Mouse (Mus musculus) kidney, adult 11 months (tissue): ENCODE results near the gene Ttll5.
A peak's percentile ranks its signal among the peaks of the same experiment; 100 is the strongest.

ENCODE experiments used
- DNase-seq: peaks from one replicate; pipeline ENCODE4 v3.0.0; 2022

Ttll5 gene

GRCm38 (mm10) chr12:86074681-86075080, 250.2 kb downstream of the Ttll5 start:
- DNase-seq = no peak

DNA sequence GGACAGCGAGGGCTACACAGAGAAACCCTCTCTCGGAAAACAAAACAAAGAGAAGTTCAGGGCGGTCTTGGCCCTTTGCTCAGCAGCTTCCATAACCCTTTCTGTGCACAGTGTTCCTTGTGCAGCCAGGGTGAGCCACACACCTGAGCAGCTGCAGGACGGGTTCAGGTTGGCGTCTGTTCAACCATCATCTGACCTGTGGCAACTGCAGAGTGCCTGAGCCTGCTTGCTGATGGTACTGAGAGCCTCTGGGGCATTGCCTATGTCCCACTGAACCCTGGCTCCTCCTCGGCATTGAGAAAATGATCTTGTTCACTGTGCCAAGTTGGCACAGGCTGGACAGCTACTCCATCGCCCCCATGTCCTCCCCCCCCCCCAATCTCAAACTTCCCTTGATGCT, 250.9 kb downstream of the Ttll5 start:
- DNase-seq = no peak

GRCm38 (mm10) chr12:86076321-86076901, 252.0 kb downstream of the Ttll5 start:
- peak; percentile 30 for DNase-seq

- no peak for DNase-seq
Measured at GRCm38 (mm10) chr12:86077322-86077721, 252.9 kb downstream of the Ttll5 start.

DNA sequence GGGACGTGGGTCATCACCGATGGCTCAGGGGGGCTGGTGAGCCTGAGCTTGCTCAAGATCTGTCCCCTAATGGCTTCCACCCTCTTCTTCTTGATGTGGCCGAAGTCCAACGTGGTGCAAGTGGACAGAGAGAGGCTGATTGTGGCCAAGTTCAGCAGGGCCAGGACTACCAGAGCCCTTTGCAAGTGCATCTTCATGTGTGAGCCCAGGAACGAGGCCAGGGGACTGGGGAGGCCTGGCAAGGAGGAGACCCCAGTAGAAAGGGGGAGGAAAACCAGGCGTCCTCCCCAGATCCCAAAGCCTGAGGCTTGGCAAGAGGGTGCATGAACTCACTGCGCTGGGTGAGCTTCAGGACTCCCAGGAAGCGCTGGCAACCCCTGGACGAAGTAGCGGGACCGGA, 253.3 kb downstream of the Ttll5 start:
- no peak for DNase-seq

- DNase-seq = no peak
Measured at GRCm38 (mm10) chr12:86078176-86078552, 253.7 kb downstream of the Ttll5 start.

GRCm38 (mm10) chr12:86078553-86079201, 254.2 kb downstream of the Ttll5 start, which contains the start of gene Tgfb3:
Gene Tgfb3, minus strand, starts transcription at chr12:86079041.
- DNase-seq = no peak

GRCm38 (mm10) chr12:86079202-86079667, 254.8 kb downstream of the Ttll5 start:
- peak; percentile 86 for DNase-seq

DNA sequence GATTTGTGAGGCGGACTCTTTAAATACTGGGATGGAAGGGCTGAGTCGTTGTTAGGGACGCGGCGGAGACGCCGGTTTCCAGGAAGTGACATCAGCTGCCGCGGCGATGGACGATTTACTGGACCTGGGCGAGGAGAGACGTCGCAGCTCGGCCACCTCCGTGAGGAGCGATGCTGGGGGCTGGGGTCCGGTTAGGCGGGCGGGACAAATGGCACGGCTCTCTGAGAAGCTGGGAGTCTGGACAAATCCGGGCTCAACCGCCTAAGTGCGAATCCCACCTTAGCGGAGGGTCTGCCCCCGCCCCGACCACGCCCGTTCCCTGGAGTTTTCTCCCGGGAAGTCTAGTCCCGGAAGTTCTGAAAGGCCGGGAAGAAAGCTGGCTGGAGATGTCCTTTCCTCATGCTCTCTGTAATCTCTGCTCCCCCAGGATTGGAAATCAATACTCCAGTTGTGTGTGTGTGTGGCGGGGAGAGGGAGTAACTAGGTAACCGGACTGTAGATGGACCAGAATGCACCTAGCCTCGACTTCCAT, 258.1 kb downstream of the Ttll5 start, which contains the start of gene Ift43:
Gene Ift43 (plus strand): TSS at position 61 of the 532 bp plus-strand sequence.
- peak; percentile 82 for DNase-seq

DNA sequence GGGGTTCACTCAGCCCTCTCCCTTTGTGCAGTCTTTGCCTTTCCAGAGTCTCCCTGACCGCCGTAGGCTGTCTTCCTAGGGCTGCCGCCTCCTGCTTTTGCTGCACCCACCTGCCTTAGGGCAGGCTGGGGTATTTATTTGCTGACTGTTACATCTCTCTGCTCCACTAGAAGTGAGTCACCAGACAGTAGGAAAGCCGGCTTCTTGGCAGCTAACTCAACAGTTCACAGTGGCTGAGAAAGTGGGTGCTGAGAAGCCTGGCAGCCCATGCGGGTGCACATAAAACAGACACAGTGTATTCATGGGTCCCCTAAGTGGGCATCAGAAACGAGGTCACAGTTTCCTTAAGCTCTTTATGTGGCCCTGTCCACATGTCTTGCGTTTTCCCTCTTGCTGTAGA, 261.4 kb downstream of the Ttll5 start:
- no peak for DNase-seq

GRCm38 (mm10) chr12:86086550-86086949, 262.1 kb downstream of the Ttll5 start:
- DNase-seq = no peak

- DNase-seq = peak; percentile 55
Measured at GRCm38 (mm10) chr12:86088042-86088441, 263.6 kb downstream of the Ttll5 start.

- DNase-seq = no peak
Measured at GRCm38 (mm10) chr12:86090764-86091163, 266.3 kb downstream of the Ttll5 start.

- DNase-seq = peak; percentile 61
Measured at GRCm38 (mm10) chr12:86091601-86092132, 267.2 kb downstream of the Ttll5 start.

DNA sequence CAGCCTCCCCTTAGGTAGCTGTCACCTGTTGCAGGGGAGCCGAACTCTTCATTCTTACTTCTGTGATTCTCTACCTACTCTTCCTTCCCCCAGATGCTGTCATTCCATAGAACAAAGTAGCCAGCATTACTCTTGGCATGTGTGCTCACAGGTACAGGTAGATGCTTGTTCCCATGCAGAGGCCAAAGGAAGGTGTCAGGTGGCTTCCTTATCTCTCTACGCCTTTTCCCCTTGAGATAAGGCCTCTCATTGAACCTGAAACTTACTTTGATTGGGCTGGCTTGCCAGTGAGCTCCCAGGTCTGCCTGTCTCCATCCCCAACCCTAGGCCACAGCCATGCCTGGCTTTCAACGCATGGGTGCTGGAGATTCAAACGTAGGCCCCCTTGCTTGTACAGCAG, 269.6 kb downstream of the Ttll5 start:
- DNase-seq = no peak

DNA sequence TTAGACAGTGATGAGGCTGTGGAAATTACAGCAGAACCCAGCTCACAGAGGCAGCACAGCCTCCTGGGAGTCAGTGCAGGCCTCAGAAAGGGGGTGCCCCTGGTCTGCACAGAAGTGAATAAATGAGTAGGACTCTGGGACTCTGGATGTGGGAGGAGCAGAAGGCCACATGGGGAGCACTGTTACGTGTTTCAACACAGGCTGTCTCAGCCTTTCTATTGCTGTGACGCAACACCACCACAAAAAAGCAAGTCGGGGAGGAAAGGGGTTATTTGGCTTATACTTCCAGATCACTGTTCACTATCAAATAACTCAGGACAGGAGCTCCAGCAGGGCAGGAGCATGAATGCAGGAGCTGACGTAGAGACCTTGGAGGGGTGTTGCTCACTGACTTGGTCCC, 271.3 kb downstream of the Ttll5 start:
- DNase-seq = no peak

DNA sequence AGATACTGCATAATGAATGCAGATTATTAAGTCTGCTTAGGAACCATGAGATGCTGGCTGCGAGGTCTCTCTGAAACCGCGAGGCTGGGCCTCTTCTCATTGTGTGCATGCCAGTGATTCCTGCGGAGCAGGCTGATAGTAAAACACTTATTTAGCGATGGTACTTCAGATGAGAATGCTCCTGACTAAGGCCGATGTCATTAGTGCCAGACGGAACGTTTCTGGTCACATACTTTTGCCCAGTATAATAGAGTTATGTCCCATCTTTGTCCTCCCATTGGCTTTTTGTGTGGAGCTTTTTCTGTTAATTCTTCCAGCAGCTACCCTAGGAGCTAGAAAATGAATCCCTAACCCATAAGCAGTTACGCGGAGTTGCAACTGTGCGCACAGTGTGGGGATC, 273.3 kb downstream of the Ttll5 start:
- DNase-seq = no peak

DNA sequence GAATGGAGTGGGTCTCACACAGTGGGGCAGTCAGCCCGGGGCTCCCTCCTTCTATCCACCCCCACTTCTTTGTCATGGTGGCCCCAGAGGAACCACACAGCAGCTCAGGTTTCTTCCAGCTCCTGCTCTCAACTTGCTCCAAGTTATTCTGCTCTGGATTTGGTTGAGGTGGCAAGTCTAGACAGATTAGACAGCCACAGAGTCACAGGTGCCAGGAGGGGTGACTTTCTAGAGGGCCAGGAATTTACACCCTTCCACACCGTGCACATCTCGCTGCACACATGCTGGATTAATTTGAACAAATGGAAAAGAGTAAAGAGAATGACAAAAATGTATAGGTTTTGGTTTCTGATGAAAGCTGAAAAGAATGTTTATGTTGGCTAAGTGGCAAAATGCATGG, 276.3 kb downstream of the Ttll5 start:
- DNase-seq = no peak

DNA sequence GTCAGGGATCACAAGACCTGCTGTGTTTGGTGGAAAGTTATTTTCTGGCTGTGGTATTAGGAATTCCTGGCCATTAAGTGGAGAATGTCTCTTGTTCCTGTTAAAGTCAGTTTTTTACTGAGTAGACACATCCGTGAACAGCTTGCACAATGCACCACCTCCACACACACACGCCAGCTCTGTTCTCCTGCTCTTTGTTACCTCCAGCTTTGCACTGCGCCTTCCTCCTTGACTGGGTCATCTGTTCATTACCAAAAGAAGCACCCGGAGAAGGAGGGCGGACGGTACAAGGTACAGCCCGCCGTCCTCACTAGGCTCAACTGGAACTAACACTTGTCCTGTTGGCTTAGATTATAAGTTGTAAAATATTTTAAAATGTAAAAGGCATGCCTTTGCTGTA, 278.2 kb downstream of the Ttll5 start:
- peak; percentile 74 for DNase-seq

GRCm38 (mm10) chr12:86103391-86103790, 278.9 kb downstream of the Ttll5 start:
- no peak for DNase-seq

GRCm38 (mm10) chr12:86103852-86104251, 279.4 kb downstream of the Ttll5 start:
- DNase-seq = peak; percentile 52

DNA sequence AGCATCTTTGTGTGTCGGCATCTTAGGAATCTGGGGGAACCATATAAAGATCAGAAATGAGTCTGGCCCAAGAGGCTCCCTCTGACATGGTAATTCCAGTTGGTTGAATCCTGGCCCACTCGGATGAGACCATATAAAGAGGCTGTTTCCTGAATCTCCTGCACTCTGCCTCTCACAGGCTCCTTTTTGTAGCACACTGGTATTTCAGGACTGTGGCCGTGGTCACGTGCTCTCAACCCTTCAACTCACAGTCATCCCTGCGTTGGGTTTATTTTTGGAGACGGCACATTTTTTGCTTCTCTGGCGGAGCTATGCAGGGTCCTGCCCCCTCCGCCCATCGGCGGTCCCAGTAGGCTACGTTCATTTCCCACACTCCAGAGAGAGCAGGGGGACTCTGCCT, 279.8 kb downstream of the Ttll5 start:
- peak; percentile 56 for DNase-seq

- peak; percentile 41 for DNase-seq
Measured at GRCm38 (mm10) chr12:86105546-86105945, 281.1 kb downstream of the Ttll5 start.

GRCm38 (mm10) chr12:86106086-86106485, 281.6 kb downstream of the Ttll5 start:
- no peak for DNase-seq
